13 mouse cellular contexts compared by ENCODE assay signal in the genomic region with DNA sequence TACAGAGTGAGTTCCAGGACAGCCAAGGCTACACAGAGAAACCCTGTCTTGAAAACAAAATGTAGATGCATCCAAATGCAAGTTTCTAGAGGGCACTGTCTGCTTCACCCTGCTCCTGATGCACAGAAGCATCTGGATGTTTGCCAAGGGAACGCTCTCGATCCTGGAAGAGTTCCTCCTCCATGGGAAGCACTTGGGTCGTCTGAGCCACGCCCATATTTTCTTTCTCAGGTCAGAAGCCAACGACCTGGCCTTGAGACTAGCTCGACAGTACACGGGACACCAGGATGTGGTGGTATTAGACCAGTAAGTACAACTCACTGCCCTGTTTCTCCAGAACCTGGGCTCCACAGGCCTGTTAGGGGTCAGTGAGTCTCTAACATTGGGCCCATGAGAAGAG. TPM values are rescaled to one million over a fixed set of nuclear protein-coding genes. Genes with fewer than 3 reads are reported as not detected.
DNase-seq lines count a peak whose midpoint lies in the region; ATAC-seq lines count a peak whose summit lies in the region.
"Had no signal": no experiment of that assay in that cellular context is flagged by ENCODE, and none has a peak within 500 bp of the region (broad histone marks: within the 10 kb centered on the region; RNA-seq: fewer than 3 reads in every experiment).

No protein-coding gene starts in this region.

- peak; percentile 39 for DNase-seq in adrenal gland, postnatal 10 days
- DNase-seq in adrenal gland, adult 18-20 months (ENCODE audit: low spot score in 2 of 2), result no peak
- DNase-seq in kidney, postnatal 14 days, result peak; percentile 37
- DNase-seq in kidney, adult 8-10 months, result no peak
- DNase-seq in R1 (ENCODE audit: low read depth, low spot score), result peak; percentile 65
- peak; percentile 38 for DNase-seq in lung, postnatal 36 days
- DNase-seq: cerebellum, adult 2 months; gastrocnemius, adult 2 months; kidney, adult 11 months; layer of hippocampus, postnatal 36 days; right cerebral cortex, postnatal 4 days had no signal

- ATAC-seq in megakaryocyte-erythroid progenitor cell, adult 5-6 weeks (replicated peaks; ENCODE audit: low FRiP score, low TSS enrichment, poor library complexity, severe bottlenecking), result no peak
- ATAC-seq: CD4-positive, CD25-positive, alpha-beta regulatory T cell, adult 4 months had no signal

RNA-seq across cellular contexts. Expression of gene Phykpl, which starts 6.6 kb away (rescaled TPM):
- 10 to 100 TPM; 22.9 to 31.1 TPM for total RNA-seq in adrenal gland, postnatal 10 days (2021)
- 10 to 100 TPM; 20.9 to 24.6 TPM for total RNA-seq in adrenal gland, adult 18-20 months (2021)
- total RNA-seq in megakaryocyte-erythroid progenitor cell, adult 5-6 weeks (2014; fragmentation: Nextera tagmentation), result 30.5 and 34.7 TPM in 2 replicates
- total RNA-seq in megakaryocyte-erythroid progenitor cell, adult 5-6 weeks (2017), result 8.8 and 19.9 TPM in 2 replicates

RNA-seq across cellular contexts. Expression of gene Hnrnpab, which starts 15.5 kb away (rescaled TPM):
- total RNA-seq in adrenal gland, postnatal 10 days (2021), result 100 to 1,000 TPM; 278 to 298 TPM
- total RNA-seq in adrenal gland, adult 18-20 months (2021), result 100 to 1,000 TPM; 254 to 336 TPM
- total RNA-seq in megakaryocyte-erythroid progenitor cell, adult 5-6 weeks (2014; fragmentation: Nextera tagmentation), result 644 and 702 TPM in 2 replicates
- total RNA-seq in megakaryocyte-erythroid progenitor cell, adult 5-6 weeks (2017), result 1,394 and 1,753 TPM in 2 replicates

RNA-seq across cellular contexts. Expression of gene Nhp2, which starts 28.4 kb away (rescaled TPM):
- 10 to 100 TPM; 64.2 to 67.9 TPM for total RNA-seq in adrenal gland, postnatal 10 days (2021)
- 10 to 100 TPM; 53.3 to 68.6 TPM for total RNA-seq in adrenal gland, adult 18-20 months (2021)
- total RNA-seq in megakaryocyte-erythroid progenitor cell, adult 5-6 weeks (2014; fragmentation: Nextera tagmentation), result 285 and 292 TPM in 2 replicates
- 141 and 176 TPM in 2 replicates for total RNA-seq in megakaryocyte-erythroid progenitor cell, adult 5-6 weeks (2017)

RNA-seq across cellular contexts. Expression of gene Rmnd5b, which starts 44.5 kb away (rescaled TPM):
- 10 to 100 TPM; 33.2 to 34.6 TPM for total RNA-seq in adrenal gland, postnatal 10 days (2021)
- total RNA-seq in adrenal gland, adult 18-20 months (2021), result 10 to 100 TPM; 30.0 to 47.2 TPM
- total RNA-seq in megakaryocyte-erythroid progenitor cell, adult 5-6 weeks (2014; fragmentation: Nextera tagmentation), result 37.0 TPM in 2 replicates
- 9.5 and 17.6 TPM in 2 replicates for total RNA-seq in megakaryocyte-erythroid progenitor cell, adult 5-6 weeks (2017)

RNA-seq across cellular contexts. Expression of gene N4bp3, which starts 59.5 kb away (rescaled TPM):
- 10 to 100 TPM; 16.2 to 26.3 TPM for total RNA-seq in adrenal gland, postnatal 10 days (2021)
- 1 to 10 TPM; 6.3 to 7.7 TPM for total RNA-seq in adrenal gland, adult 18-20 months (2021)
- total RNA-seq in megakaryocyte-erythroid progenitor cell, adult 5-6 weeks (2014; fragmentation: Nextera tagmentation), result not detected in 2 replicates
- total RNA-seq in megakaryocyte-erythroid progenitor cell, adult 5-6 weeks (2017), result 0.89 and 1.1 TPM in 2 replicates

Comparison
In these comparisons a context has a peak if more than half of its experiments do, and no peak if none do; other contexts are left out.
1. DNase-seq: peak in adrenal gland, postnatal 10 days (single experiment), kidney, postnatal 14 days (single experiment), R1 (single experiment) and lung, postnatal 36 days (single experiment); none in adrenal gland, adult 18-20 months (0 of 2) and kidney, adult 8-10 months (0 of 2).